Mouse (Mus musculus) embryonic stem cell, embryonic (primary cell): ENCODE data around the gene Dmrtb1.

Source experiments
- CTCF ChIA-PET, 4 experiments: fragments of 300-600 bp in 2 of 4; fragments of 350-600 bp in 2 of 4; sonication (Branson Sonifier 250); formaldehyde crosslinking; loops; one replicate each; lab custom pipeline; 2022; ENCODE audit warnings: inconsistent platforms in 2 of 4; lab: Charles Lee
- POLR2A ChIA-PET, 4 experiments: fragments of 300-600 bp in 2 of 4; fragments of 350-600 bp in 2 of 4; sonication (Branson Sonifier 250); formaldehyde crosslinking; loops; one replicate each; lab custom pipeline; 2022; ENCODE audit warnings: antibody characterized with exemption in 4 of 4, inconsistent platforms in 1 of 4; lab: Charles Lee

The Dmrtb1 gene

DNA sequence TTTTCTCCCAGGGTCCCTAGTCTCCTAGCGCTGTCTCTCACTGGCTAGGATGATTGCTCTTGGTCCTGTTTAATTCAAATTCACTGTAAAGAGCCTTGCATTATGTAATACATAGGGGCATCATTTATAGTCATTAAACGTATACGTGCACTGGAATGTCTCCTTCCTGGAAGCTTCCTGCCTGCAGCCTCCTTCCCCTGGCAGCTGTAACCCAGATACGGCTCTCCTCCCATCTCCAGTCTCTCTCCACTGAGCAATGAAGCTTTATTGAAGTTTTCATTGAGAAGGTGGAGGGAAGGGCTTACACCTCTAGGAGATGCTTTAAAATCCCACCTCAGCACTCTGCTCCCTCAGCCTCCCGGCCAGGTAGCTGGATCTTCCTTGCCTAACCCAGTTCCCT is 9.8 kb upstream of the Dmrtb1 start:
- POLR2A ChIA-PET = interaction anchor here in 1 of 4 experiments (0.7 kb wide), 1 partner anchor 166 kb away, joined by 4 read pairs; no protein-coding TSS in a partner anchor
- CTCF ChIA-PET = no interaction called here

GRCm38 (mm10) chr4:107688213-107688612 is 4.2 kb upstream of the Dmrtb1 start:
- ChIA-PET POLR2A (interaction anchor here in 2 of 4 experiments (0.9 to 1.9 kb wide), 3 partner anchors 8 to 202 kb away, joined by 3 to 6 read pairs (median 3); partner anchors contain the start of gene 0610037L13Rik (in 1 of the 2)), CTCF (interaction anchor here (0.5 to 3.5 kb wide), 7 partner anchors 13 to 582 kb away, joined by 3 to 16 read pairs (median 4); no protein-coding TSS in a partner anchor)

- POLR2A ChIA-PET = interaction anchor here in 1 of 4 experiments (1.0 kb wide), 1 partner anchor 9 kb away, joined by 3 read pairs; no protein-coding TSS in a partner anchor
- CTCF ChIA-PET = interaction anchor here in 2 of 4 experiments (0.8 to 3.5 kb wide), 6 partner anchors 13 to 1065 kb away, joined by 3 to 16 read pairs (median 4); partner anchors contain the start of gene Ttc22 (in 1 of the 2)
Observed at GRCm38 (mm10) chr4:107687127-107687526, 3.1 kb upstream of the Dmrtb1 start.

- CTCF ChIA-PET = interaction anchor here (0.7 to 1.8 kb wide), 12 partner anchors 9 to 230 kb away, joined by 3 to 19 read pairs (median 4); no protein-coding TSS in a partner anchor
- POLR2A ChIA-PET = interaction anchor here in 3 of 4 experiments (0.6 to 1.5 kb wide), 13 partner anchors 9 to 618 kb away, joined by 3 to 7 read pairs (median 3); partner anchors contain the start of genes Hspb11 (in 1 of the 3), Lrrc42 (in 1 of the 3), Tceanc2 (in 1 of the 3) and Tmem59 (in 1 of the 3)
Observed at GRCm38 (mm10) chr4:107683006-107683756, 849 bp downstream of the Dmrtb1 start.

- ChIA-PET CTCF (interaction anchor here in 1 of 4 experiments (1.3 kb wide), 1 partner anchor 227 kb away, joined by 3 read pairs; no protein-coding TSS in a partner anchor), POLR2A (no interaction called here)
Observed at GRCm38 (mm10) chr4:107681099-107681849, 2.8 kb downstream of the Dmrtb1 start.

DNA sequence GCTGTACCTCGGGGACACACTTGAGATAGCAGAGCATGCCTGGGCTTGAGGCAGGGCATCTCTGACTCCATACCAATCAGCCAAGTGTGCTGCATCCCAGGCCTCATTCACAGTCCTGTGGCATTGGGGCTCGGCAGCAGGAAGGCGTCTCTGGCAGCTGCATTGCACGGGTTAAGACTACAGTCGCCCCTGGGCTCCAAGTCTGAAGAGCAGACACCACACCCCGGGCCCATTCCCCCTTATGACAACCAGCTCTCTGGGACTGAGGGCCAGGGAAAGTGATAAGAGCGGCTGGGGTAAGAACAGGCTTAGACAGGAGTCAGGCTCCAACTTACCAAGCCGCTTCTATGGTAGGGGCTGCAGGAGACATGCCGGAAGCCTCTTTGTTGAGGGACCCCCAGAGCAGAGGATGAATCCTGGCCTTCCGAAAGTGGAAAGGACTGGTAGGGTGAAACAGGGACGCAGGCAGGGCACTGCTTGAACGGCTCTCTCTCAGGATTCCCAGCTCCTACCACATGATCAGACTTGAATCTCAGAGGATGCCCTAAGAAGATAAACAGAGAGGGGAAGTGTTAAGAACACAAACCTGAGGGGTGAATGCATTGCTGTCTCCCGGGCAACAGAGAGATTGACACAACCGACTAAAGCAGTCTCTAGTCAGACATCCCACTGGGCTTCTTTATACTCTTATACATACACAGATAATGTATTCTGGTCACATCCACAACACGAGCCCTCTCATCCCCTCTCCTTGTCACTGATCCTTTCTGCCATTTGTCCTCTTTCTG is 3.5 kb downstream of the Dmrtb1 start:
- POLR2A ChIA-PET = interaction anchor here in 3 of 4 experiments (0.7 to 1.5 kb wide), 4 partner anchors 8 to 209 kb away, joined by 3 to 6 read pairs (median 3); partner anchors contain the start of gene 0610037L13Rik (in 1 of the 3)
- CTCF ChIA-PET = interaction anchor here in 2 of 4 experiments (0.6 to 1.3 kb wide), 2 partner anchors 120 to 226 kb away, joined by 3 to 4 read pairs; no protein-coding TSS in a partner anchor

DNA sequence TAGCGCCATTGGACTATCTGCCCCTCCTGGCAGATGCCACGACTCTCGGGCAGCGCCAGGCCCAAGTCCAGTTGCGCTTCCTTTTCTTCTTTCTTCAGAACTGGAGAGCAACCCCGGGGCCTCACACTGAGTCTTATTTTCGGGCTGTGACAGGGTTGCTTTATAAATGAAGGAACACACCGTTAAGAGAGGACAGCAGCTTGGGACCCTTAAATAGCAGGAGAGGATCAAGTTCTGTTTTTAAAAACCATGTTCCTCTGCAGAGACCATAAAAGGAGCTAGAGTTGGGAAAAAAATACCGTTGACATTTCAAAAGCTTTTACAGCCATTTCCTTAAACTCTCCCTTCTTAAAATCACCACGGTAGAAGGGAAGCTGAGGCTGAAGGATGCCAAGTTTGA is 8.4 kb downstream of the Dmrtb1 start:
- CTCF ChIA-PET = interaction anchor here in 1 of 4 experiments (0.6 kb wide), 1 partner anchor 22 kb away, joined by 6 read pairs; no protein-coding TSS in a partner anchor
- POLR2A ChIA-PET = no interaction called here

GRCm38 (mm10) chr4:107674322-107674644 is 9.7 kb downstream of the Dmrtb1 start:
- ChIA-PET CTCF (interaction anchor here in 3 of 4 experiments (0.6 to 1.6 kb wide), 8 partner anchors 9 to 220 kb away, joined by 3 to 15 read pairs (median 4); partner anchors contain the start of gene Dmrtb1 (in 1 of the 3)), POLR2A (interaction anchor here in 3 of 4 experiments (0.6 to 1.4 kb wide), 4 partner anchors 9 to 1315 kb away, joined by 3 to 7 read pairs (median 3); partner anchors contain the start of gene Dmrtb1 (in 1 of the 3))

- POLR2A ChIA-PET = interaction anchor here in 2 of 4 experiments (1.0 to 1.4 kb wide), 3 partner anchors 10 to 28 kb away, joined by 3 to 7 read pairs (median 3); partner anchors contain the start of gene Dmrtb1 (in 1 of the 2)
- CTCF ChIA-PET = interaction anchor here (0.6 to 1.6 kb wide), 10 partner anchors 9 to 1058 kb away, joined by 3 to 15 read pairs (median 3); partner anchors contain the start of gene Dmrtb1 (in 1 of the 4)
Observed at GRCm38 (mm10) chr4:107673638-107674321, 10.2 kb downstream of the Dmrtb1 start.

- POLR2A ChIA-PET = interaction anchor here in 2 of 4 experiments (0.5 kb wide), 2 partner anchors 10 to 176 kb away, joined by 3 read pairs; no protein-coding TSS in a partner anchor
- CTCF ChIA-PET = interaction anchor here in 1 of 4 experiments (0.7 kb wide), 1 partner anchor 917 kb away, joined by 4 read pairs; no protein-coding TSS in a partner anchor
Observed at GRCm38 (mm10) chr4:107670731-107671130, 13.3 kb downstream of the Dmrtb1 start.

GRCm38 (mm10) chr4:107668514-107668913 is 15.5 kb downstream of the Dmrtb1 start:
- CTCF ChIA-PET = interaction anchor here in 1 of 4 experiments (0.9 to 1.5 kb wide), 3 partner anchors 19 to 32 kb away, joined by 3 to 5 read pairs (median 3); no protein-coding TSS in a partner anchor
- POLR2A ChIA-PET = interaction anchor here in 2 of 4 experiments (0.9 to 1.1 kb wide), 2 partner anchors 8 to 9 kb away, joined by 3 read pairs; no protein-coding TSS in a partner anchor

GRCm38 (mm10) chr4:107660649-107661048 is 23.4 kb downstream of the Dmrtb1 start:
- CTCF ChIA-PET = no interaction called here

DNA sequence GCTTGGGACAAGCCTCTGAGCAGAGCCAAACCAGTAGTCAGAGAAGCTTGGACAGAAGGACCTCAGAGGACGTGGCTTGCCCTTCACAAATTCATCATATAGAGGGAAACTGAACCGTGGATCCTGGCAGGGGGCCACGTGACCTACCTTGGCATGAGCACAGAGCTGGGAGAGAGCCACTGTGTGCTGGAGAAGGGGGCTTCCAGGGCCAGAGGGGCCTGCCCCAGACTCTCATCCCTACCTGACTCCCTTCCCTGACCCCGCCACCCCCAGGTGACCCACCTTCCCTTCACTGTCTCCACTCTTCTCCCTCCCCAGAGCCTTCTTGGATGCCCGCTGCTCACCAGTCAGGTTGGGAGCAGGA is 30.8 kb downstream of the Dmrtb1 start:
- ChIA-PET CTCF (interaction anchor here (0.7 to 2.8 kb wide), 21 partner anchors 9 to 304 kb away, joined by 3 to 20 read pairs (median 5); partner anchors contain the start of gene Dmrtb1 (in 1 of the 4)), POLR2A (interaction anchor here in 3 of 4 experiments (0.6 to 1.6 kb wide), 5 partner anchors 13 to 474 kb away, joined by 3 to 4 read pairs (median 4); partner anchors contain the start of genes Dmrtb1 (in 1 of the 3) and Tceanc2 (in 1 of the 3))

More at GRCm38 (mm10) chr4:107660649-107661048, 23.4 kb downstream of the Dmrtb1 start:
- POLR2A ChIA-PET = interaction anchor here in 3 of 4 experiments (0.5 to 1.4 kb wide), 5 partner anchors 7 to 335 kb away, joined by 3 read pairs; no protein-coding TSS in a partner anchor

GRCm38 (mm10) chr4:107652598-107653279 is 31.3 kb downstream of the Dmrtb1 start:
- CTCF ChIA-PET = interaction anchor here (0.5 to 2.8 kb wide), 34 partner anchors 9 to 1603 kb away, joined by 3 to 20 read pairs (median 4); partner anchors contain the start of gene Dmrtb1 (in 1 of the 4)
- POLR2A ChIA-PET = interaction anchor here in 3 of 4 experiments (0.6 to 1.6 kb wide), 7 partner anchors 12 to 474 kb away, joined by 3 to 4 read pairs (median 3); partner anchors contain the start of genes Dmrtb1 (in 1 of the 3) and Tceanc2 (in 1 of the 3)

GRCm38 (mm10) chr4:107651021-107651496 is 33.0 kb downstream of the Dmrtb1 start:
- ChIA-PET POLR2A (interaction anchor here (0.5 to 1.7 kb wide), 8 partner anchors 10 to 749 kb away, joined by 3 to 5 read pairs (median 3); partner anchors contain the start of gene Tmem59 (in 1 of the 4)), CTCF (interaction anchor here (0.6 to 1.2 kb wide), 14 partner anchors 13 to 1044 kb away, joined by 3 to 8 read pairs (median 3); no protein-coding TSS in a partner anchor)
